Mouse (Mus musculus) embryonic facial prominence, embryonic 12.5 days (tissue): ENCODE measurements around the gene Fam32a. TPM values are rescaled to one million over a fixed set of nuclear protein-coding genes. Genes with fewer than 3 reads are reported as not detected.
A peak's percentile ranks its signal among the peaks of the same experiment; 100 is the strongest.

Experiments used
- ATAC-seq: fragments of 200-750 bp; cut with Nextera tagmentation; 2 replicates; pipeline ENCODE4 v1.8.0; 2017; ENCODE audit not compliant: insufficient number of reproducible peaks, insufficient read depth, low FRiP score, low TSS enrichment
- H3K27ac ChIP-seq: fragments of 300-500 bp; sonication (generic); 2 replicates; pipeline ENCODE4 v1.5.1; 2016; ENCODE audit warnings: mild to moderate bottlenecking
- H3K27me3 ChIP-seq: fragments of 300-500 bp; sonication (generic); 2 replicates; pipeline ENCODE4 v1.6.1; 2016; ENCODE audit warnings: mild to moderate bottlenecking, moderate library complexity
- H3K36me3 ChIP-seq: fragments of 300-500 bp; sonication (generic); 2 replicates; pipeline ENCODE4 v1.6.1; 2016; ENCODE audit warnings: mild to moderate bottlenecking
- H3K4me1 ChIP-seq: fragments of 300-500 bp; sonication (generic); 2 replicates; pipeline ENCODE4 v1.6.1; 2016
- H3K4me2 ChIP-seq: fragments of 300-500 bp; sonication (generic); replicated peaks from 2 replicates; pipeline ENCODE4 v1.6.1; 2016; ENCODE audit warnings: mild to moderate bottlenecking, moderate library complexity
- H3K4me3 ChIP-seq: fragments of 300-500 bp; sonication (generic); 2 replicates; pipeline ENCODE4 v1.5.1; 2016; ENCODE audit warnings: mild to moderate bottlenecking
- H3K9ac ChIP-seq: fragments of 300-500 bp; sonication (generic); 2 replicates; pipeline ENCODE4 v1.6.1; 2016; ENCODE audit warnings: mild to moderate bottlenecking, moderate library complexity
- H3K9me3 ChIP-seq: fragments of 300-500 bp; sonication (generic); 2 replicates; pipeline ENCODE4 v1.6.1; 2016; ENCODE audit warnings: mild to moderate bottlenecking, moderate library complexity
- WGBS: fragments of 180-500 bp; shearing (Covaris S2); methylation state at CpG from one replicate; pipeline ENCODE4 v1.1.7; 2016; 5-methylcytosine and 5-hydroxymethylcytosine counted together
- polyA plus RNA-seq: library from polyadenylated mRNA; unstranded; fragments of >200 nt; fragmentation: Nextera tagmentation; extraction: Ambion mirVana; gene quantifications from 2 replicates; pipeline ENCODE4 v1.2.1, GENCODE M21; 2016

Fam32a gene
- polyA plus RNA-seq: 73.3 and 77.0 TPM in 2 replicates

DNA sequence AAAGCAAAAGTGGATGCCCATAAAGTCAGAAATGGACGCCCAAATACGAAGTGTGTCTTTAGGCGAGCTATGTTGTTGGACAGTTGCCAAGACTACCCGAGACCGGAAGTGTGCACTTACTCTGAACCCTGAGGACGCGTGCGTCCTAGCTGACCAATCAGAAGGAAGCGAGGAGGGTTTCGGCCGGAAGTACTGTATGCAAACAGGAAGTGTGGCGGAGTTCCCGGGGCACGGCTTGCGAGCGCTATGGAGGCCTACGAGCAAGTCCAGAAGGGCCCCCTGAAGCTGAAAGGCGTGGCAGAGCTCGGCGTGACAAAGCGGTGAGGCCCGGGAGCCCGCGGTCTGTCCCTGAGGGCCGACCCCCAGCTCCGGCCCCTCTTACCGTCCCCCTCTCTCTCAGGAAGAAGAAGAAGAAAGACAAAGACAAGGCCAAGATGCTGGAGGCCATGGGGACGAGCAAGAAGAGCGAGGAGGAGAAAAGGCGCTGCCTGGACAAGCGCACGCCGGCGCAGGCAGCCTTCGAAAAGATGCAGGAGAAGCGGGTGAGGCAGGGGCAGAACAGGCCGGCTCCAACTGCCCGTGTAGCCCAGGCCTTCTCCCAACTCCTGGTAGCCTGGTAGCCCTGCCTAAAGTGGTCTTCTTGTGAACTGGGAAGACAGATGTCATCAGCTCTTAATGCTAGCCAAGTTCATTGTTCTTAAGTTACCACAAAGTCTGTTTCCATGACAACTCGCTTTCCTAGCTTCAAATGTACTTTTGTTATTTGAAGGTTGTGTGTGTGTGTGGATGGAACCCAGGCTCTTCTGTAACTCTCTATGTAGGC, at the start of gene Fam32a:
Fam32a (plus strand) TSS at position 190 of the 823 bp plus-strand sequence.
- Histone ChIP-seq H3K27ac (peak within 1 kb of the TSS; percentile 86), H3K9me3 (no peaks in the 10 kb centered on the region), H3K27me3 (0 out of 2 replicates have a peak, but pooled peaks cover 10% of the 10 kb centered on the region), H3K4me1 (peaks cover 15% of the 10 kb centered on the region), H3K4me2 (peak within 1 kb of the TSS; percentile 88), H3K4me3 (peak within 1 kb of the TSS; percentile 89), H3K36me3 (peaks cover 37% of the 10 kb centered on the region), H3K9ac (peak within 1 kb of the TSS; percentile 80)
- ATAC-seq: peak; percentile 93
- 10% methylated on average over 39 of the region's 39 CpGs for WGBS

DNA sequence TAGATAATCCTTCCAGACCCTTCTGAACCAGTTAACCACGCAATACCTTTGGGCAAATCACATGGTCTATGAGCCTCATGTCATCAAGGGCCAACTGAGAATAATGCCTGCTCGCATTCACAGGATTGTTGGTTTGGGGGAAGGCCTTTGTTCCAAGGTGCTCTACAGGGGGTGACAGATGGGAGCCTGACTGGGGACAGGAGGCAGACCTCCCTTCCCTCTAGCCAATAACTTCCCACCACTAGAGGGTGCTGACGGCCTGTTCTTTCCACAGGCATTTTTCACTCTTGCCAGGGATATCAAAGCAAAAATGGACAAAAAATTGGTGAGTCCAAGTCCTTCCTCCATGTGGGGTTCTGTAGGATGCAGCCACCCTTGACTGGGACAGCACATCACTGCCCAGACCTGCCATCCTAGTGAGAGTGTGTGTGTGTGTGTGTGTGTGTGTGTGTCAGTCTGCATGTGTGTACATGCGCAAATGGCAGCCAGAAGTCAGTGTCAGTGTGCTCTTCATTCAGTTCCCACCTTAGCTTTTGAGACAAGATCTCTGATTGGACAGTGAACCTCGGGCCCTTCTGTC, 42.1 kb upstream of the Fam32a start:
- Histone ChIP-seq H3K27me3 (no peaks in the 10 kb centered on the region), H3K4me1 (no peaks in the 10 kb centered on the region), H3K36me3 (peaks cover 91% of the 10 kb centered on the region), H3K9ac (no peak overlapping the region), H3K4me2 (no peak overlapping the region), H3K4me3 (no peak overlapping the region), H3K9me3 (no peaks in the 10 kb centered on the region), H3K27ac (no peak overlapping the region)
- WGBS: 66% methylated on average over 5 of the region's 5 CpGs
- ATAC-seq: peak; percentile 36; the same call in 1 of the 2 replicates

DNA sequence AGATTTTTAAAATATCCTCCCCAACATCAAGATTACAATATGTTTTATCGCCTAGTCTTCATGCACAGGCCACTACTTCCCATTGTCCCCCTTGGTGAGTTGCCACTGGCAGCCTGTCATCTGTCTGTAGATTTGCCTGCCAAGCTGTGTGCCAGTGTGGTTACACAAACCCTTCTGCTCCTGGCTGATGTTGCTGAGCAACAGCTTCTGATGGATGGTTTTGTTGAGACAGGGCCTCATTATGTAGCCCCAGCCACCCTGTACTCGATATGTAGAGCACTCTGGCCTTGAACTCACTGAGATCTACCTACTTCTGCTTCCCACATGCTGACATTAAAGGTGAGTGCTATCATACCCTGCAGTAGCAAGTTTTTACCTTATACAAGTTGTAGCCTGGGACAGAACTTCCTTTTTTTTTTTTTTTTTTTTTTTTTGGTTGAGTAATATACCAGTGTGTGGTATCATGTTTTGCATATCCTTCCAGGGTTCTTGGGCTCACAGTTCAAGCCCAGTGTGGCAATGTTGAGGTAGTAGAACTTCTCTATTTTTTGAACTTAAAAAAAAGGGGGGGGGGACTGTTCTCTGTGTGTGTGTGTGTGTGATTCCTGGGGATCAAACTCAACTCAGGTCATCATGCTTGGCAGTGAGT, 35.9 kb upstream of the Fam32a start:
- no peak for ATAC-seq
- Histone ChIP-seq H3K27ac (no peak overlapping the region), H3K9me3 (no peaks in the 10 kb centered on the region), H3K36me3 (peaks cover 32% of the 10 kb centered on the region), H3K27me3 (no peaks in the 10 kb centered on the region), H3K4me3 (no peak overlapping the region), H3K4me2 (no peak overlapping the region), H3K4me1 (no peaks in the 10 kb centered on the region), H3K9ac (no peak overlapping the region)
- WGBS: 84% methylated on average over 2 of the region's 2 CpGs

DNA sequence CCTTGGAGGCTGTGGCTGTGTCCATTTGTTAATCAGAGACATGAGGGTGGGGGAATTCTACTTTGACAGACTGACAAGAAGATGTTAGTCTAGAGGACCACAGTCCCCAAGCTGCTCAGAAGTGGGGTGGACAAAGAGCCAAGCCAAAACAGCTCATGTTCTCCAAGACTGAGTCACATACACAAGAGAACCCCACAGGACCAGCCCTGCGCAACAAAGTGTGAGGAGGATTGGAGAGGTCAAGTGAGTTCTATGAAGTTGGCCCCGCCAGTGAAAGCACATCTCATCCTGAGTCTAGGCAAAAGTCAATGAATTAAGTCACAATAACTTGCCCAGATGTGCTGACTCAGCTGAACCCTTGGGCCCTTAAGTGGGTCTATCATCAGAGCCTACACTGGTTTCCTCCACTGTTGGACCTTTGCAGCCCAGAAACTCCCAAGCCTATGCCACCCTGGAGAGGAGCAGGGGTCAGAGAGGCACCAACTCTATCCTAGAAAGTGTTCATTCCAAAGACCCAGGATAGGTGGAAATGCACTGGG, 31.7 kb upstream of the Fam32a start:
- no peak overlapping the region for H3K27ac ChIP-seq
- H3K4me3 ChIP-seq: no peak overlapping the region
- H3K4me1 ChIP-seq: no peaks in the 10 kb centered on the region
- no peak overlapping the region for H3K9ac ChIP-seq
- 77% methylated on average over 2 of the region's 2 CpGs for WGBS
- no peaks in the 10 kb centered on the region for H3K9me3 ChIP-seq
- H3K36me3 ChIP-seq: no peaks in the 10 kb centered on the region
- no peak overlapping the region for H3K4me2 ChIP-seq
- H3K27me3 ChIP-seq: no peaks in the 10 kb centered on the region
- no peak for ATAC-seq

DNA sequence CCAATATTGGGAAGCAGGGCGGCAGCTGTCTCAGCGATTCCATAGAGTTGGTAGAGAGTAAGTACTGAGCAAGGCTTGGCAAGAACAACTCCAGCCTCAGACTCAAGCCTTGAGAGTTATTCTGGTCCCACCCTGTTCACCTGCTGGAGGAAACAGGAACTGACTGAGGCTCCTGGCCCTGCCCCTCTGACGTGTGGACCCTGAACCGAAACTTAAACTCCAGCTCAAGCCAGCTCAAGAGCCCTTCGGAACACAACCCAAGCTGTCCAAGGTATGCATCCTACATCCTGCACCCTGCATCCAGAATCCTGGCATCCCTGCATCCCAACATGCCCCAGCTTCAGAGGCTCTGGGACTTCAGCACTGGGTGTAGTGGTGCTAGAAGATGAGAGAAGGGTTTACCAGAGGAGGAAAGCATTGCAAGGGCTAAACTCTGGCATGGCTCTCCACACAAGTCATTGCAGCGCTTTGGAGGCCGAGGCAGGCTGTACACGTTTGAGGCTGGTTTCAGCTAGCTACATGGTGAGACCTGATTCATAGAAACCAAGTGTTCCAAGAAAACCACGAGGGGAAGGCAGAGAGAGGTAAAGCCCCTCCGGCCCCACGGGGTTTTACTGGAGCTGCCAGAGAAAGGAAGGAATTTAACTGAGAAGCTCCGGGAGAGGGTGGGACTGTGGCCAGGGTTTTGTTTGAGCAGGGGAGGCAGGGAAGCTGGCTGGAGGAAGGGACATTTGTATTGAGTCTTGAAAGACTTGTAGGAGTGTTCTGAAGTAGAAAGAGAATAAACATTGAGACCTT, 29.9 kb upstream of the Fam32a start, which contains the start of gene Hsh2d:
Hsh2d (plus strand) TSS at position 222 of the 798 bp plus-strand sequence.
- Histone ChIP-seq H3K27me3 (no peaks in the 10 kb centered on the region), H3K9ac (no peak within 1 kb of the TSS), H3K9me3 (no peaks in the 10 kb centered on the region), H3K4me1 (no peaks in the 10 kb centered on the region), H3K4me2 (no peak within 1 kb of the TSS), H3K4me3 (no peak within 1 kb of the TSS), H3K36me3 (no peaks in the 10 kb centered on the region), H3K27ac (no peak within 1 kb of the TSS)
- no peak for ATAC-seq
- WGBS: 70% methylated on average over 12 of the region's 12 CpGs

DNA sequence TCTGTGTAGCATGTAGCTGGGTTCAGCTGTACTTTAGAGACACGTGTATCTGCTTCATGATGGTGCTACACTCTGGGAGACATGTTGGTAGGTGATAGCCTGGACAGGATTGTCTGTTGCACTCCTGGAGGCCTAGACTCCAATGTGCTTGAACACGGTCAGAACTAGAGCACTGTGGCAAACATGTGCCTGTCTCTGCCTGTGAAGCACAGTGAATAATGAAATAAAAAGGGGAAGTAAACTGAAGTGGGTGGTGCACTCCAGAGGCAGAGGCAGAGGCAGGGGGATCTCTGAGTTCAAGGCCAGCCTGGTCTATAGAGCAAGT, 29.4 kb upstream of the Fam32a start:
- Histone ChIP-seq H3K4me3 (no peak overlapping the region), H3K4me1 (no peaks in the 10 kb centered on the region), H3K27me3 (no peaks in the 10 kb centered on the region), H3K9ac (no peak overlapping the region), H3K27ac (no peak overlapping the region), H3K4me2 (no peak overlapping the region), H3K36me3 (no peaks in the 10 kb centered on the region), H3K9me3 (no peaks in the 10 kb centered on the region)
- ATAC-seq: no peak
- 81% methylated on average over 2 of the region's 2 CpGs for WGBS

DNA sequence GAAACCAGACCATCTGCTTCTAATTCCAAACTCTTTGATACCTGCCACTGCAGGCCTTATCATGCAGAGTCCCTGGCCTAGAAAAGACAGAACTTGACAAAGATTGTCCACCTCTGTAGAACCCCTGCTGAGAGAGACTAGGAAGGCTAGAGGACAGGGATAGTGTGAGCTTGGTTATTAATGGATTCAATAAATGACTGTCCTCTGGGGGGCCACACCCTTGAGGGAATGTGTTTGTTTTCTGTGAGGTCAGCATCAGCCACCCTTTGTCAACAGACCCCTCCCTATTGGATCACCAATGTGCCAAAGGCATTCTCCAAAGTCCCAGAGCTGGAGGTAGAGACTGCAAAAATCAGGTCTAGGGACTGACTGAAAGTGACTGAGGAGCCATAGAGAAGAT, 27.5 kb upstream of the Fam32a start:
- H3K4me2 ChIP-seq: no peak overlapping the region
- H3K9me3 ChIP-seq: no peaks in the 10 kb centered on the region

DNA sequence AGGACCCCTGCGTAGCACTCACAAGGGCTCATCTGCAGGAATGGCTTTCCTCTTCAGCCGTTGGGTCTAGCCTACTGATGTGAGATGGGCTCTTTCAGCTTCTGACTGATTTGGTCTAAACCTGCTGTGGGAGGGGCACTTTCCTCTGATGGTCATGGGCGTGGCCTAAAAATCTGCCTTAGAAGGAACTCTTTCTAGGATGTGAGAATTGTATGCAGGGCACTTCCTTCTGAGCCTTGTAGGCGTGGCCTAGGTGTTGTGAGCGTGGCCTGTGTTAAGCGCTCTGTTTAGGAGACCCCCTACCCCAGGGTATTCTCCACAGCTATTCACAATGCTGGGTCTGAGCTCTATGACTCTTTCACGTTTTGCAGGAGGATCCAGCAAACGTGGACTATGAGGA, 21.5 kb upstream of the Fam32a start:
- Histone ChIP-seq H3K9ac (no peak overlapping the region), H3K4me1 (no peaks in the 10 kb centered on the region), H3K27me3 (no peaks in the 10 kb centered on the region), H3K36me3 (no peaks in the 10 kb centered on the region), H3K4me2 (no peak overlapping the region), H3K9me3 (peaks cover 12% of the 10 kb centered on the region), H3K4me3 (no peak overlapping the region), H3K27ac (no peak overlapping the region)
- WGBS: 63% methylated on average over 8 of the region's 8 CpGs
- ATAC-seq: no peak

More for the DNA sequence above, 27.5 kb upstream of the Fam32a start:
- Histone ChIP-seq H3K27ac (no peak overlapping the region), H3K4me1 (no peaks in the 10 kb centered on the region), H3K27me3 (no peaks in the 10 kb centered on the region), H3K4me3 (no peak overlapping the region), H3K9ac (no peak overlapping the region), H3K36me3 (no peaks in the 10 kb centered on the region)
- ATAC-seq: no peak

DNA sequence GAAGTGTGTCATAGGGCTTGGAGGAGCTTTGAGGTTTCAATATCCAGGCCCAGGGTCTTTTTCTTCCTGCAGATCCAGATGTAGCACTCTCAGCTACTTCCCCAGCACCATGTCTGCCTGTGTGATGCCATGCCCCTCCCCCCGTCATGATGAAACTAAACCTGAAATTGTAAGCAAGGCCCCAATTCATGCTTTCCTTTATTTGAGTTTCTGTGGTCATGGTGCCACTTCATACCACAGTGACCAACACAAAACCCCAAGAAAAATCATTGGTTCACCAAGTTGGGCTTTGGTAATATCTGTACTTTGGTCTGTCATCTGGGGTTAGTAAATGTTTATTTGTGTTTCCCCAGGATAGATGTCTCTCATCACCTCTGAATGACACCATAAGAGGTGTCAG, 10.9 kb upstream of the Fam32a start:
- H3K9ac ChIP-seq: no peak overlapping the region
- WGBS: 69% methylated on average over 1 of the region's 1 CpGs
- peaks cover 6% of the 10 kb centered on the region for H3K9me3 ChIP-seq
- H3K4me1 ChIP-seq: no peaks in the 10 kb centered on the region
- no peak for ATAC-seq
- H3K27ac ChIP-seq: no peak overlapping the region
- H3K4me3 ChIP-seq: no peak overlapping the region
- H3K36me3 ChIP-seq: no peaks in the 10 kb centered on the region
- H3K4me2 ChIP-seq: no peak overlapping the region
- no peaks in the 10 kb centered on the region for H3K27me3 ChIP-seq

DNA sequence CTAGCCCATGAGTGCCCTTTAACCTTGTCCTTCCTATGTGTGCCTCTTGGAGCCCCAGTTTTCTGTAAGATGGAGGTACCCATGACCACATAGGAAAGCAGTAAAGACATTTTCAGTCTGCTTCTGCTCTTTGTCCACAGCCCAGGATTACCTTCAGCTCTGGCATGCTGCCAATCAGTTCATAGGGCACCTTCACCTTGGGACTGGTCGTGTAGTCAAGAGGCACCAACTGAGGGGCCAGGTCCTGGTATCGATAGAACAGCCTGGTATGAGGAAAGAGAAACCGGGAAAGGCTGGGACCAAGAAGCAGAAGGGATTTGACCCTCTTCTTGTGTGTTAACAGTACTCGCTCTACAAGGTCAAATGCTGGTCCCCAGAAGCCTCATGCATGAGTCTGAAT, 9.3 kb upstream of the Fam32a start:
- H3K4me2 ChIP-seq: no peak overlapping the region
- no peak overlapping the region for H3K9ac ChIP-seq

DNA sequence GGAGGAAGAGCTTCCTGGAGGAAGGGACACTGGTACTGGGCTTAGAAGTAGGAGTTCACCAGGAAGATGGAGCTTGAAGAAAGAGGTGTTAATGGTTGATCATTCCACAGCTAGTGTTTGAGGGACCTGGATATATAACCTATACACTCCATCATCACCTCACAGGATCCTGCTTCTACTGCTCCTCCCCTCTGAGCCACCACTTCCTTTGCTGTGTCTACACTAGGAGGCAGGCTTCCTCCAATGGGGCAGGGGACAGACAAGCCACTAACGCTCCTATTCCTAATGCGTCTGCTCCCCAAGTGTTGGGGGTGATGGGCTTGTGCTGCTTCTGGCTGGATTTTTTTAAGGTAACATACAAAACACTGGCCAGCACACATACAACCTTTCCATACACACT, 8.8 kb upstream of the Fam32a start:
- 74% methylated on average over 2 of the region's 2 CpGs for WGBS
- H3K4me1 ChIP-seq: no peaks in the 10 kb centered on the region
- no peak overlapping the region for H3K27ac ChIP-seq
- H3K36me3 ChIP-seq: no peaks in the 10 kb centered on the region
- H3K9ac ChIP-seq: no peak overlapping the region
- H3K9me3 ChIP-seq: no peaks in the 10 kb centered on the region
- H3K4me2 ChIP-seq: no peak overlapping the region
- H3K4me3 ChIP-seq: no peak overlapping the region
- ATAC-seq: no peak
- H3K27me3 ChIP-seq: 0 out of 2 replicates have a peak, but pooled peaks cover 3% of the 10 kb centered on the region

More for the DNA sequence above, 9.3 kb upstream of the Fam32a start:
- Histone ChIP-seq H3K4me3 (no peak overlapping the region), H3K9me3 (no peaks in the 10 kb centered on the region), H3K36me3 (no peaks in the 10 kb centered on the region), H3K27ac (no peak overlapping the region), H3K4me1 (no peaks in the 10 kb centered on the region), H3K27me3 (0 out of 2 replicates have a peak, but pooled peaks cover 3% of the 10 kb centered on the region)
- ATAC-seq: no peak
- WGBS: 73% methylated on average over 4 of the region's 4 CpGs
